Mouse (Mus musculus): ENCODE results near the gene Mtrr.

GRCm38 (mm10) chr13:68572966-68573913 lies 8.7 kb downstream of the Mtrr start:
- TF ChIP-seq POLR2A (IDR thresholded peaks at IDR 0.05; ENCODE audit: low read depth, low read length) (no peak), CTCF (IDR thresholded peaks at IDR 0.05; ENCODE audit: extremely low read depth, insufficient read depth, insufficient read length, insufficient replicate concordance) (no peak)

Data from spleen, adult 2 months (tissue).